ENCODE assay signal across 7 mouse cellular contexts in genomic region chr2:52037882-52038281, GRCm38 (mm10). TPM values are rescaled to one million over a fixed set of nuclear protein-coding genes. Genes with fewer than 3 reads are reported as not detected.
A peak's percentile ranks its signal among the peaks of the same experiment; 100 is the strongest.
DNase-seq lines count a peak whose midpoint lies in the region; ATAC-seq and TF ChIP-seq lines count a peak whose summit lies in the region.

Tnfaip6 (plus strand) TSS chr2:52038009.

- H3K27me3 ChIP-seq in forebrain, embryonic 10.5 days (ENCODE audit: poor library complexity, severe bottlenecking) = peaks cover 5% of the 10 kb centered on the region
- peaks cover 6% of the 10 kb centered on the region for H3K27me3 ChIP-seq in heart, embryonic 13.5 days (replicated peaks)
- no peaks in the 10 kb centered on the region for H3K27me3 ChIP-seq in kidney, embryonic 16.5 days (ENCODE audit: insufficient read depth, low read length)
- H3K27me3 ChIP-seq in limb, embryonic 15.5 days = no peaks in the 10 kb centered on the region
- H3K27me3 ChIP-seq in midbrain, embryonic 14.5 days (ENCODE audit: control insufficient read depth, insufficient read depth, low read length) = no peaks in the 10 kb centered on the region
- no peaks in the 10 kb centered on the region for H3K27me3 ChIP-seq in stomach, embryonic 14.5 days (ENCODE audit: control insufficient read depth, insufficient read depth, low read length)

- H3K4me2 ChIP-seq in heart, embryonic 13.5 days = peak within 1 kb of the TSS; percentile 82
- H3K4me2 ChIP-seq in kidney, embryonic 16.5 days (replicated peaks; ENCODE audit: low read depth, low read length) = peak within 1 kb of the TSS; percentile 78
- peak within 1 kb of the TSS; percentile 54 for H3K4me2 ChIP-seq in limb, embryonic 15.5 days
- H3K4me2 ChIP-seq in midbrain, embryonic 14.5 days (ENCODE audit: low read length) = peak within 1 kb of the TSS; percentile 57
- H3K4me2 ChIP-seq in stomach, embryonic 14.5 days (replicated peaks; ENCODE audit: low read depth, low read length) = peak within 1 kb of the TSS; percentile 48

- no peaks in the 10 kb centered on the region for H3K9me3 ChIP-seq in forebrain, embryonic 10.5 days
- H3K9me3 ChIP-seq in heart, embryonic 13.5 days = no peaks in the 10 kb centered on the region
- no peaks in the 10 kb centered on the region for H3K9me3 ChIP-seq in kidney, embryonic 16.5 days (ENCODE audit: low read length)
- H3K9me3 ChIP-seq in limb, embryonic 15.5 days = no peaks in the 10 kb centered on the region
- no peaks in the 10 kb centered on the region for H3K9me3 ChIP-seq in midbrain, embryonic 14.5 days (ENCODE audit: control insufficient read depth, low read length)
- H3K9me3 ChIP-seq in stomach, embryonic 14.5 days (ENCODE audit: control insufficient read depth, low read depth, low read length) = no peaks in the 10 kb centered on the region

- WGBS in forebrain, embryonic 10.5 days = under 1% methylated on average over 17 of the region's 17 CpGs
- WGBS in heart, embryonic 13.5 days = under 1% methylated on average over 17 of the region's 17 CpGs
- under 1% methylated on average over 17 of the region's 17 CpGs for WGBS in kidney, embryonic 16.5 days
- WGBS in limb, embryonic 15.5 days = under 1% methylated on average over 17 of the region's 17 CpGs
- WGBS in midbrain, embryonic 14.5 days = under 1% methylated on average over 17 of the region's 17 CpGs
- WGBS in stomach, embryonic 14.5 days = under 1% methylated on average over 17 of the region's 17 CpGs

- TF ChIP-seq POLR2A in brain, embryonic 14.5 days (IDR thresholded peaks at IDR 0.05; ENCODE audit: borderline replicate concordance, extremely low read depth, insufficient read depth, insufficient read length, poor library complexity, severe bottlenecking) = no peak

- peak within 1 kb of the TSS; percentile 80 for H3K27ac ChIP-seq in forebrain, embryonic 10.5 days
- no peak within 1 kb of the TSS for H3K27ac ChIP-seq in heart, embryonic 13.5 days (replicated peaks)
- H3K27ac ChIP-seq in kidney, embryonic 16.5 days (ENCODE audit: low read length) = no peak within 1 kb of the TSS
- H3K27ac ChIP-seq in limb, embryonic 15.5 days = peak within 1 kb of the TSS; percentile 79
- H3K27ac ChIP-seq in midbrain, embryonic 14.5 days (replicated peaks; ENCODE audit: low read depth, low read length) = no peak within 1 kb of the TSS
- H3K27ac ChIP-seq in stomach, embryonic 14.5 days (ENCODE audit: low read length) = no peak within 1 kb of the TSS

- H3K9ac ChIP-seq in heart, embryonic 13.5 days = peak within 1 kb of the TSS; percentile 73
- peak within 1 kb of the TSS; percentile 64 for H3K9ac ChIP-seq in kidney, embryonic 16.5 days (replicated peaks; ENCODE audit: low read length)
- peak within 1 kb of the TSS; percentile 45; the same call in 1 of the 2 replicates for H3K9ac ChIP-seq in limb, embryonic 15.5 days
- no peak within 1 kb of the TSS; the same call in 1 of the 2 replicates for H3K9ac ChIP-seq in midbrain, embryonic 14.5 days (replicated peaks; ENCODE audit: low read length)
- H3K9ac ChIP-seq in stomach, embryonic 14.5 days (replicated peaks; ENCODE audit: low read depth, low read length) = peak within 1 kb of the TSS; percentile 18; the same call in 1 of the 2 replicates

- no peaks in the 10 kb centered on the region for H3K36me3 ChIP-seq in forebrain, embryonic 10.5 days (replicated peaks)
- H3K36me3 ChIP-seq in heart, embryonic 13.5 days = no peaks in the 10 kb centered on the region
- H3K36me3 ChIP-seq in kidney, embryonic 16.5 days (ENCODE audit: insufficient read depth, low read length) = no peaks in the 10 kb centered on the region
- no peaks in the 10 kb centered on the region for H3K36me3 ChIP-seq in limb, embryonic 15.5 days
- no peaks in the 10 kb centered on the region for H3K36me3 ChIP-seq in midbrain, embryonic 14.5 days (ENCODE audit: control insufficient read depth, insufficient read depth, low read length)
- no peaks in the 10 kb centered on the region for H3K36me3 ChIP-seq in stomach, embryonic 14.5 days (ENCODE audit: control insufficient read depth, insufficient read depth, low read length)

- peaks cover 24% of the 10 kb centered on the region for H3K4me1 ChIP-seq in forebrain, embryonic 10.5 days
- H3K4me1 ChIP-seq in heart, embryonic 13.5 days = no peaks in the 10 kb centered on the region
- peaks cover 11% of the 10 kb centered on the region for H3K4me1 ChIP-seq in kidney, embryonic 16.5 days (ENCODE audit: insufficient read depth, low read length)
- H3K4me1 ChIP-seq in limb, embryonic 15.5 days = peaks cover 8% of the 10 kb centered on the region
- 0 out of 2 replicates have a peak, but pooled peaks cover 5% of the 10 kb centered on the region for H3K4me1 ChIP-seq in midbrain, embryonic 14.5 days (ENCODE audit: control insufficient read depth, insufficient read depth, low read length)
- H3K4me1 ChIP-seq in stomach, embryonic 14.5 days (ENCODE audit: control insufficient read depth, insufficient read depth, low read length) = no peaks in the 10 kb centered on the region

- ATAC-seq in heart, embryonic 13.5 days (ENCODE audit: extremely low read depth, insufficient number of reproducible peaks, low FRiP score, low TSS enrichment) = no peak
- ATAC-seq in kidney, embryonic 16.5 days (ENCODE audit: low FRiP score, low TSS enrichment) = peak; percentile 27; the same call in 1 of the 2 replicates
- ATAC-seq in limb, embryonic 15.5 days (ENCODE audit: insufficient number of reproducible peaks, low FRiP score, low TSS enrichment, low read depth) = peak; percentile 63; the same call in 1 of the 2 replicates
- no peak for ATAC-seq in midbrain, embryonic 14.5 days (ENCODE audit: low FRiP score, low TSS enrichment)
- peak; percentile 37; the same call in 1 of the 2 replicates for ATAC-seq in stomach, embryonic 14.5 days (ENCODE audit: insufficient number of reproducible peaks, insufficient read depth, low FRiP score, low read depth)

- TF ChIP-seq CTCF in brain, embryonic 14.5 days (IDR thresholded peaks at IDR 0.05; ENCODE audit: borderline replicate concordance, extremely low read depth, insufficient read depth, insufficient read length) = no peak

- DNase-seq in brain, embryonic 14.5 days (ENCODE audit: low read depth) = peak; percentile 84
- DNase-seq in forebrain, embryonic 10.5 days (ENCODE audit: extremely low spot score, low spot score) = peak; percentile 51
- peak; percentile 73 for DNase-seq in midbrain, embryonic 14.5 days

- H3K4me3 ChIP-seq in forebrain, embryonic 10.5 days = peak within 1 kb of the TSS; percentile 56
- H3K4me3 ChIP-seq in heart, embryonic 13.5 days = peak within 1 kb of the TSS; percentile 55
- H3K4me3 ChIP-seq in kidney, embryonic 16.5 days (ENCODE audit: low read length) = peak within 1 kb of the TSS; percentile 56
- peak within 1 kb of the TSS; percentile 51 for H3K4me3 ChIP-seq in limb, embryonic 15.5 days
- peak within 1 kb of the TSS; percentile 36 for H3K4me3 ChIP-seq in midbrain, embryonic 14.5 days (replicated peaks; ENCODE audit: low read depth, low read length)
- H3K4me3 ChIP-seq in stomach, embryonic 14.5 days (ENCODE audit: low read depth, low read length) = peak within 1 kb of the TSS; percentile 39

RNA-seq across cellular contexts. Expression of gene Tnfaip6, which starts in this region (rescaled TPM):
- polyA plus RNA-seq in brain, embryonic 14.5 days (2012; rRNA removed) = 3.0 and 3.8 TPM in 2 replicates
- 31.5 and 33.2 TPM in 2 replicates for polyA plus RNA-seq in forebrain, embryonic 10.5 days (2016; fragmentation: Nextera tagmentation; extraction: Ambion mirVana)
- polyA plus RNA-seq in heart, embryonic 13.5 days (2015; fragmentation: Nextera tagmentation; extraction: Ambion mirVana) = 2.5 and 3.6 TPM in 2 replicates
- polyA plus RNA-seq in kidney, embryonic 16.5 days (2015; fragmentation: Nextera tagmentation; extraction: Ambion mirVana) = 6.8 and 7.8 TPM in 2 replicates
- 46.7 and 52.5 TPM in 2 replicates for polyA plus RNA-seq in limb, embryonic 15.5 days (2015; fragmentation: Nextera tagmentation; extraction: Ambion mirVana)
- 2.7 and 3.9 TPM in 2 replicates for polyA plus RNA-seq in midbrain, embryonic 14.5 days (2014; fragmentation: Nextera tagmentation; extraction: Ambion mirVana)
- 3.6 and 3.7 TPM in 2 replicates for polyA plus RNA-seq in stomach, embryonic 14.5 days (2014; fragmentation: Nextera tagmentation; extraction: Ambion mirVana)

Comparison
In these comparisons a context has a peak if more than half of its experiments do, and no peak if none do; other contexts are left out.
1. H3K27ac ChIP-seq: peak in forebrain, embryonic 10.5 days (single experiment) and limb, embryonic 15.5 days (single experiment); none in heart, embryonic 13.5 days (single experiment), kidney, embryonic 16.5 days (single experiment), midbrain, embryonic 14.5 days (single experiment) and stomach, embryonic 14.5 days (single experiment).
2. ATAC-seq: peak in kidney, embryonic 16.5 days (single experiment), limb, embryonic 15.5 days (single experiment) and stomach, embryonic 14.5 days (single experiment); none in heart, embryonic 13.5 days (single experiment) and midbrain, embryonic 14.5 days (single experiment).
3. Peak in every context shown above with its lines, with median percentiles within 50 percentile points of each other: DNase-seq, H3K4me3 ChIP-seq and H3K4me2 ChIP-seq.